Mouse (Mus musculus) kidney, postnatal 0 days (tissue): ENCODE measurements around the gene Egln3. TPM values are rescaled to one million over a fixed set of nuclear protein-coding genes. Genes with fewer than 3 reads are reported as not detected.
A peak's percentile ranks its signal among the peaks of the same experiment; 100 is the strongest.

Experiments used
- ATAC-seq: fragments of 200-750 bp; cut with Nextera tagmentation; replicated peaks from 2 replicates; pipeline ENCODE4 v1.8.0; 2017; ENCODE audit warnings: low read depth, moderate number of reproducible peaks, moderate TSS enrichment, moderate library complexity; ENCODE audit not compliant: low FRiP score
- DNase-seq: peaks from one replicate; pipeline ENCODE4 v3.0.0-alpha.2; 2016; ENCODE audit warnings: low spot score
- H3K27ac ChIP-seq: fragments of 300-500 bp; sonication (generic); 2 replicates; pipeline ENCODE4 v1.5.1; 2014; ENCODE audit warnings: mild to moderate bottlenecking
- H3K27me3 ChIP-seq: fragments of 300-500 bp; sonication (generic); 2 replicates; pipeline ENCODE4 v1.6.1; 2014; ENCODE audit warnings: low read length, mixed read lengths; ENCODE audit not compliant: insufficient read depth
- H3K36me3 ChIP-seq: fragments of 300-500 bp; sonication (generic); 2 replicates; pipeline ENCODE4 v1.6.1; 2014; ENCODE audit warnings: low read length, mixed read lengths; ENCODE audit not compliant: insufficient read depth
- H3K4me1 ChIP-seq: fragments of 300-500 bp; sonication (generic); replicated peaks from 2 replicates; pipeline ENCODE4 v1.6.1; 2014; ENCODE audit warnings: antibody characterized with exemption, low read length, mixed read lengths; ENCODE audit not compliant: insufficient read depth
- H3K4me2 ChIP-seq: fragments of 300-500 bp; sonication (generic); 2 replicates; pipeline ENCODE4 v1.6.1; 2014; ENCODE audit warnings: mild to moderate bottlenecking, low read length, moderate library complexity, mixed read lengths
- H3K4me3 ChIP-seq: fragments of 300-500 bp; sonication (generic); replicated peaks from 2 replicates; pipeline ENCODE4 v1.5.1; 2014; ENCODE audit warnings: low read depth, low read length
- H3K9ac ChIP-seq: fragments of 300-500 bp; sonication (generic); 2 replicates; pipeline ENCODE4 v1.6.1; 2014; ENCODE audit warnings: low read depth, low read length
- H3K9me3 ChIP-seq: fragments of 300-500 bp; sonication (generic); replicated peaks from 2 replicates; pipeline ENCODE4 v1.6.1; 2016; ENCODE audit warnings: low read length, inconsistent platforms, mixed read lengths
- CTCF ChIP-seq: IDR thresholded peaks from 2 replicates; pipeline ENCODE4 v1.5.1; 2016; ENCODE audit warnings: antibody characterized with exemption, low read depth, mild to moderate bottlenecking, moderate library complexity
- WGBS: fragments of 180-500 bp; shearing (Covaris S2); extraction: QIAGEN DNeasy Blood & Tissue Kit; methylation state at CpG from one replicate; pipeline ENCODE4 v1.1.7; 2014; 5-methylcytosine and 5-hydroxymethylcytosine counted together
- polyA plus RNA-seq: library from polyadenylated mRNA; unstranded; fragments of >200 nt; fragmentation: Nextera tagmentation; extraction: Ambion mirVana; gene quantifications from 2 replicates; pipeline ENCODE4 v1.2.1, GENCODE M21; 2015

Egln3 gene
- 13.3 and 14.4 TPM in 2 replicates for polyA plus RNA-seq

GRCm38 (mm10) chr12:54203656-54204045 lies at the start of gene Egln3:
Egln3 (minus strand) TSS chr12:54203860.
- no peaks in the 10 kb centered on the region for H3K36me3 ChIP-seq
- peak within 1 kb of the TSS; percentile 57 for H3K4me3 ChIP-seq
- no peak for TF ChIP-seq CTCF
- under 1% methylated on average over 25 of the region's 25 CpGs for WGBS
- H3K4me1 ChIP-seq = peaks cover 14% of the 10 kb centered on the region; the same call in 1 of the 2 replicates
- H3K9ac ChIP-seq = peak within 1 kb of the TSS; percentile 61
- H3K27ac ChIP-seq = peak within 1 kb of the TSS; percentile 36
- DNase-seq (peak; percentile 88), ATAC-seq (peak; percentile 81)
- H3K9me3 ChIP-seq = no peaks in the 10 kb centered on the region
- no peaks in the 10 kb centered on the region for H3K27me3 ChIP-seq
- peak within 1 kb of the TSS; percentile 85 for H3K4me2 ChIP-seq

- DNase-seq = no peak
- Histone ChIP-seq H3K9me3 (no peaks in the 10 kb centered on the region), H3K4me1 (no peaks in the 10 kb centered on the region), H3K27ac (no peak overlapping the region), H3K36me3 (no peaks in the 10 kb centered on the region), H3K4me2 (no peak overlapping the region), H3K9ac (no peak overlapping the region), H3K4me3 (no peak overlapping the region), H3K27me3 (no peaks in the 10 kb centered on the region)
- WGBS = 92% methylated on average over 4 of the region's 4 CpGs
- no peak for ATAC-seq
- no peak for TF ChIP-seq CTCF
Measured at GRCm38 (mm10) chr12:54253449-54253848, 49.8 kb upstream of the Egln3 start.

GRCm38 (mm10) chr12:54251942-54252400 lies 48.3 kb upstream of the Egln3 start:
- Histone ChIP-seq H3K36me3 (no peaks in the 10 kb centered on the region), H3K27me3 (no peaks in the 10 kb centered on the region), H3K9me3 (no peaks in the 10 kb centered on the region), H3K9ac (no peak overlapping the region), H3K4me2 (no peak overlapping the region), H3K27ac (no peak overlapping the region), H3K4me3 (no peak overlapping the region), H3K4me1 (no peaks in the 10 kb centered on the region)
- ATAC-seq (no peak), DNase-seq (no peak)
- no peak for TF ChIP-seq CTCF
- WGBS = 84% methylated on average over 9 of the region's 9 CpGs

- Histone ChIP-seq H3K36me3 (no peaks in the 10 kb centered on the region), H3K4me2 (no peak overlapping the region), H3K4me1 (no peaks in the 10 kb centered on the region), H3K27ac (no peak overlapping the region), H3K9ac (no peak overlapping the region), H3K27me3 (no peaks in the 10 kb centered on the region), H3K4me3 (no peak overlapping the region), H3K9me3 (no peaks in the 10 kb centered on the region)
- DNase-seq (no peak), ATAC-seq (no peak)
- 80% methylated on average over 7 of the region's 7 CpGs for WGBS
- TF ChIP-seq CTCF = no peak
Measured at GRCm38 (mm10) chr12:54247835-54248234, 44.2 kb upstream of the Egln3 start.

GRCm38 (mm10) chr12:54243158-54243557 lies 39.5 kb upstream of the Egln3 start:
- H3K4me1 ChIP-seq = no peaks in the 10 kb centered on the region
- no peaks in the 10 kb centered on the region for H3K9me3 ChIP-seq
- H3K27ac ChIP-seq = no peak overlapping the region
- no peaks in the 10 kb centered on the region for H3K36me3 ChIP-seq
- no peak overlapping the region for H3K4me3 ChIP-seq
- H3K9ac ChIP-seq = no peak overlapping the region
- no peak overlapping the region for H3K4me2 ChIP-seq
- 84% methylated on average over 5 of the region's 5 CpGs for WGBS
- ATAC-seq = no peak
- no peak for TF ChIP-seq CTCF
- H3K27me3 ChIP-seq = no peaks in the 10 kb centered on the region
- no peak for DNase-seq

GRCm38 (mm10) chr12:54241976-54242375 lies 38.3 kb upstream of the Egln3 start:
- no peaks in the 10 kb centered on the region for H3K36me3 ChIP-seq
- 82% methylated on average over 6 of the region's 6 CpGs for WGBS
- no peak overlapping the region for H3K4me3 ChIP-seq
- no peak overlapping the region for H3K9ac ChIP-seq
- DNase-seq (no peak), ATAC-seq (no peak)
- TF ChIP-seq CTCF = no peak
- H3K27ac ChIP-seq = no peak overlapping the region
- no peaks in the 10 kb centered on the region for H3K9me3 ChIP-seq
- H3K4me1 ChIP-seq = no peaks in the 10 kb centered on the region
- no peak overlapping the region for H3K4me2 ChIP-seq
- no peaks in the 10 kb centered on the region for H3K27me3 ChIP-seq

GRCm38 (mm10) chr12:54233794-54234193 lies 30.1 kb upstream of the Egln3 start:
- Histone ChIP-seq H3K36me3 (no peaks in the 10 kb centered on the region), H3K9me3 (no peaks in the 10 kb centered on the region), H3K4me2 (no peak overlapping the region), H3K27me3 (no peaks in the 10 kb centered on the region), H3K4me3 (no peak overlapping the region), H3K4me1 (no peaks in the 10 kb centered on the region), H3K9ac (no peak overlapping the region), H3K27ac (no peak overlapping the region)
- DNase-seq (no peak), ATAC-seq (no peak)
- TF ChIP-seq CTCF = no peak
- WGBS = 90% methylated on average over 6 of the region's 6 CpGs
